Mouse (Mus musculus) limb, embryonic 14.5 days (tissue): ENCODE results near the gene Nxpe2. TPM values are rescaled to one million over a fixed set of nuclear protein-coding genes. Genes with fewer than 3 reads are reported as not detected.

ENCODE experiments used
- ATAC-seq: fragments of 200-750 bp; cut with Nextera tagmentation; 2 replicates; pipeline ENCODE4 v1.8.0; 2017; ENCODE audit warnings: low read depth, moderate number of reproducible peaks, moderate TSS enrichment; ENCODE audit not compliant: low FRiP score
- DNase-seq: peaks from one replicate; pipeline ENCODE4 v3.0.0-alpha.2; 2015; ENCODE audit warnings: low spot score
- H3K27ac ChIP-seq: fragments of 300-500 bp; sonication (generic); replicated peaks from 2 replicates; pipeline ENCODE4 v1.5.1; 2014; ENCODE audit warnings: low read depth, mild to moderate bottlenecking, low read length, moderate library complexity, mixed read lengths
- H3K27me3 ChIP-seq: fragments of 300-500 bp; sonication (generic); 2 replicates; pipeline ENCODE4 v1.6.1; 2014; ENCODE audit warnings: low read length, mixed read lengths; ENCODE audit not compliant: control insufficient read depth, insufficient read depth
- H3K36me3 ChIP-seq: fragments of 300-500 bp; sonication (generic); 2 replicates; pipeline ENCODE4 v1.6.1; 2014; ENCODE audit warnings: mild to moderate bottlenecking, low read length, moderate library complexity, mixed read lengths; ENCODE audit not compliant: control insufficient read depth, insufficient read depth
- H3K4me1 ChIP-seq: fragments of 300-500 bp; sonication (generic); 2 replicates; pipeline ENCODE4 v1.6.1; 2014; ENCODE audit warnings: antibody characterized with exemption, low read length, mixed read lengths; ENCODE audit not compliant: control insufficient read depth, insufficient read depth
- H3K4me2 ChIP-seq: fragments of 300-500 bp; sonication (generic); replicated peaks from 2 replicates; pipeline ENCODE4 v1.6.1; 2014; ENCODE audit warnings: low read depth, mild to moderate bottlenecking, low read length, moderate library complexity; ENCODE audit not compliant: severe bottlenecking
- H3K4me3 ChIP-seq: fragments of 300-500 bp; sonication (generic); replicated peaks from 2 replicates; pipeline ENCODE4 v1.5.1; 2014; ENCODE audit warnings: low read length
- H3K9ac ChIP-seq: fragments of 300-500 bp; sonication (generic); 2 replicates; pipeline ENCODE4 v1.6.1; 2014; ENCODE audit warnings: mild to moderate bottlenecking, low read depth, low read length, moderate library complexity; ENCODE audit not compliant: severe bottlenecking
- H3K9me3 ChIP-seq: fragments of 300-500 bp; sonication (generic); 2 replicates; pipeline ENCODE4 v1.6.1; 2016; ENCODE audit warnings: low read length; ENCODE audit not compliant: control insufficient read depth
- POLR2A ChIP-seq: fragments of 200-500 bp; IDR thresholded peaks from 2 replicates; pipeline ENCODE4 v1.8.0; 2012; ENCODE audit warnings: inconsistent platforms, mild to moderate bottlenecking, moderate library complexity, borderline replicate concordance; ENCODE audit not compliant: insufficient read depth, insufficient read length; ENCODE audit errors: extremely low read depth
- WGBS: fragments of 180-500 bp; shearing (Covaris S2); extraction: QIAGEN DNeasy Blood & Tissue Kit; methylation state at CpG from one replicate; pipeline ENCODE4 v1.1.7; 2014; 5-methylcytosine and 5-hydroxymethylcytosine counted together
- polyA plus RNA-seq, 2 experiments: library from polyadenylated mRNA; depleted of rRNA in 1 of 2; stranded (reverse) in 1 of 2; unstranded in 1 of 2; fragments of >200 nt; fragmentation: Nextera tagmentation in 1 of 2; extraction: Ambion mirVana in 1 of 2; gene quantifications; 2 replicates each; pipeline versions ENCODE4 v1.2.1 to v1.2.3; 2012 to 2014

The Nxpe2 gene
- polyA plus RNA-seq (2012; rRNA removed) (2.0 TPM in 2 replicates), polyA plus RNA-seq (2014; fragmentation: Nextera tagmentation; extraction: Ambion mirVana) (1.4 and 2.4 TPM in 2 replicates)

GRCm38 (mm10) chr9:48353148-48353698 lies at the start of gene Nxpe2:
TSS of gene Nxpe2 (minus strand) at chr9:48353454.
- no peak within 1 kb of the TSS for H3K27ac ChIP-seq
- no peak for DNase-seq
- no peak within 1 kb of the TSS for H3K4me2 ChIP-seq
- peaks cover 17% of the 10 kb centered on the region; the same call in 1 of the 2 replicates for H3K4me1 ChIP-seq
- H3K36me3 ChIP-seq: no peaks in the 10 kb centered on the region
- no peaks in the 10 kb centered on the region for H3K9me3 ChIP-seq
- H3K4me3 ChIP-seq: no peak within 1 kb of the TSS
- H3K9ac ChIP-seq: no peak within 1 kb of the TSS
- no peak for ATAC-seq
- WGBS: 34% methylated on average over 2 of the region's 2 CpGs
- no peaks in the 10 kb centered on the region for H3K27me3 ChIP-seq
- no peak for TF ChIP-seq POLR2A

- no peaks in the 10 kb centered on the region for H3K4me1 ChIP-seq
- H3K4me3 ChIP-seq: no peak overlapping the region
- no peaks in the 10 kb centered on the region for H3K27me3 ChIP-seq
- H3K9ac ChIP-seq: no peak overlapping the region
- ATAC-seq: no peak
- 34% methylated on average over 3 of the region's 3 CpGs for WGBS
- TF ChIP-seq POLR2A: no peak
- H3K4me2 ChIP-seq: no peak overlapping the region
- H3K27ac ChIP-seq: no peak overlapping the region
- no peak for DNase-seq
- H3K9me3 ChIP-seq: no peaks in the 10 kb centered on the region
- H3K36me3 ChIP-seq: no peaks in the 10 kb centered on the region
Measured at GRCm38 (mm10) chr9:48389983-48390382, 36.7 kb upstream of the Nxpe2 start.

GRCm38 (mm10) chr9:48388451-48388850 lies 35.2 kb upstream of the Nxpe2 start:
- Histone ChIP-seq H3K4me2 (no peak overlapping the region), H3K27ac (no peak overlapping the region)
- 56% methylated on average over 4 of the region's 4 CpGs for WGBS

GRCm38 (mm10) chr9:48374357-48374756 lies 21.1 kb upstream of the Nxpe2 start:
- H3K9me3 ChIP-seq: no peaks in the 10 kb centered on the region
- 55% methylated on average over 2 of the region's 2 CpGs for WGBS

More at GRCm38 (mm10) chr9:48388451-48388850, 35.2 kb upstream of the Nxpe2 start:
- H3K27me3 ChIP-seq: no peaks in the 10 kb centered on the region
- no peaks in the 10 kb centered on the region for H3K9me3 ChIP-seq
- H3K36me3 ChIP-seq: no peaks in the 10 kb centered on the region
- no peaks in the 10 kb centered on the region for H3K4me1 ChIP-seq
- no peak for TF ChIP-seq POLR2A
- no peak overlapping the region for H3K4me3 ChIP-seq
- DNase-seq (no peak), ATAC-seq (no peak)
- no peak overlapping the region for H3K9ac ChIP-seq

GRCm38 (mm10) chr9:48373232-48373878 lies 20.1 kb upstream of the Nxpe2 start:
- Histone ChIP-seq H3K4me2 (no peak overlapping the region), H3K9me3 (no peaks in the 10 kb centered on the region), H3K9ac (no peak overlapping the region), H3K27me3 (no peaks in the 10 kb centered on the region), H3K4me3 (no peak overlapping the region), H3K4me1 (no peaks in the 10 kb centered on the region), H3K27ac (no peak overlapping the region), H3K36me3 (no peaks in the 10 kb centered on the region)
- ATAC-seq (no peak), DNase-seq (no peak)
- no peak for TF ChIP-seq POLR2A
- WGBS: 58% methylated on average over 4 of the region's 4 CpGs

More at GRCm38 (mm10) chr9:48374357-48374756, 21.1 kb upstream of the Nxpe2 start:
- no peak overlapping the region for H3K4me2 ChIP-seq
- no peak for TF ChIP-seq POLR2A
- no peak overlapping the region for H3K27ac ChIP-seq
- H3K27me3 ChIP-seq: no peaks in the 10 kb centered on the region
- no peak overlapping the region for H3K9ac ChIP-seq
- no peak overlapping the region for H3K4me3 ChIP-seq
- ATAC-seq (no peak), DNase-seq (no peak)
- H3K4me1 ChIP-seq: no peaks in the 10 kb centered on the region
- no peaks in the 10 kb centered on the region for H3K36me3 ChIP-seq
